Mouse (Mus musculus): ENCODE measurements around the gene F12.

F12 gene

GRCm38 (mm10) chr13:55426613-55427012 lies at the start of gene F12:
TSS of gene F12 (minus strand) at chr13:55426793.
- CTCF ChIA-PET: interaction anchor here (1.5 kb wide), 1 partner anchor 22 kb away, joined by 3 read pairs; no protein-coding TSS in a partner anchor

GRCm38 (mm10) chr13:55476256-55476655 lies 49.7 kb upstream of the F12 start:
- CTCF ChIA-PET: no interaction called here

GRCm38 (mm10) chr13:55475750-55476149 lies 49.2 kb upstream of the F12 start:
- CTCF ChIA-PET: no interaction called here

- CTCF ChIA-PET: no interaction called here
Measured at GRCm38 (mm10) chr13:55474621-55475069, 48.1 kb upstream of the F12 start.

- CTCF ChIA-PET: no interaction called here
Measured at GRCm38 (mm10) chr13:55473961-55474360, 47.4 kb upstream of the F12 start.

GRCm38 (mm10) chr13:55473076-55473831 lies 46.7 kb upstream of the F12 start:
- CTCF ChIA-PET: no interaction called here

- CTCF ChIA-PET: interaction anchor here (0.6 to 1.3 kb wide), 2 partner anchors 15 to 69 kb away, joined by 9 to 11 read pairs; no protein-coding TSS in a partner anchor
Measured at GRCm38 (mm10) chr13:55472132-55473022, 45.8 kb upstream of the F12 start.

- CTCF ChIA-PET: interaction anchor here (0.6 to 1.3 kb wide), 3 partner anchors 14 to 76 kb away, joined by 9 to 12 read pairs (median 11); no protein-coding TSS in a partner anchor
Measured at GRCm38 (mm10) chr13:55471819-55472131, 45.2 kb upstream of the F12 start.

- CTCF ChIA-PET: interaction anchor here (0.6 to 1.3 kb wide), 2 partner anchors 68 to 76 kb away, joined by 9 to 12 read pairs; no protein-coding TSS in a partner anchor
Measured at GRCm38 (mm10) chr13:55471156-55471818, 44.7 kb upstream of the F12 start.

- CTCF ChIA-PET: interaction anchor here (0.9 to 1.7 kb wide), 3 partner anchors 9 to 50 kb away, joined by 3 to 6 read pairs (median 5); no protein-coding TSS in a partner anchor
Measured at GRCm38 (mm10) chr13:55470372-55470771, 43.8 kb upstream of the F12 start.

GRCm38 (mm10) chr13:55468851-55469560 lies 42.4 kb upstream of the F12 start:
- CTCF ChIA-PET: interaction anchor here (1.0 to 1.7 kb wide), 3 partner anchors 8 to 51 kb away, joined by 3 to 6 read pairs (median 3); no protein-coding TSS in a partner anchor

GRCm38 (mm10) chr13:55465830-55466440 lies 39.3 kb upstream of the F12 start:
- CTCF ChIA-PET: interaction anchor here (0.9 to 2.3 kb wide), 3 partner anchors 15 to 63 kb away, joined by 3 to 6 read pairs (median 3); partner anchors contain the start of gene Dok3

GRCm38 (mm10) chr13:55465184-55465583 lies 38.6 kb upstream of the F12 start:
- CTCF ChIA-PET: interaction anchor here (0.9 to 2.3 kb wide), 4 partner anchors 14 to 47 kb away, joined by 3 to 6 read pairs (median 3); no protein-coding TSS in a partner anchor

- CTCF ChIA-PET: interaction anchor here (0.5 to 2.3 kb wide), 4 partner anchors 14 to 47 kb away, joined by 3 to 10 read pairs (median 4); no protein-coding TSS in a partner anchor
Measured at GRCm38 (mm10) chr13:55464027-55464884, 37.7 kb upstream of the F12 start, which contains the start of gene Prr7. TSS of gene Prr7 (plus strand) at chr13:55464267.

GRCm38 (mm10) chr13:55463399-55464026 lies 36.9 kb upstream of the F12 start:
- CTCF ChIA-PET: interaction anchor here (0.5 kb wide), 1 partner anchor 15 kb away, joined by 10 read pairs; no protein-coding TSS in a partner anchor

GRCm38 (mm10) chr13:55462965-55463364 lies 36.4 kb upstream of the F12 start:
- CTCF ChIA-PET: interaction anchor here (0.5 to 1.3 kb wide), 3 partner anchors 15 to 147 kb away, joined by 3 to 5 read pairs (median 3); no protein-coding TSS in a partner anchor

- CTCF ChIA-PET: no interaction called here
Measured at GRCm38 (mm10) chr13:55451785-55452549, 25.4 kb upstream of the F12 start.

- CTCF ChIA-PET: interaction anchor here (0.8 kb wide), 1 partner anchor 29 kb away, joined by 5 read pairs; no protein-coding TSS in a partner anchor
Measured at GRCm38 (mm10) chr13:55451296-55451695, 24.7 kb upstream of the F12 start.

Measured in spleen, embryonic (tissue).